Mouse (Mus musculus) kidney, adult 10 weeks (tissue): ENCODE measurements around the gene 1500011B03Rik. TPM values are rescaled to one million over a fixed set of nuclear protein-coding genes. Genes with fewer than 3 reads are reported as not detected.

ENCODE experiments used
- polyA plus RNA-seq: library from polyadenylated mRNA; stranded (reverse); fragments of 350-450 nt; fragmentation: Illumina TruSeq; extraction: RNeasy Lipid Tissue Mini Kit (QIAGEN cat#74804); gene quantifications from one replicate; pipeline ENCODE4 v1.2.3, GENCODE M21; 2014; ENCODE audit warnings: low read depth, low replicate concordance

1500011B03Rik gene
- polyA plus RNA-seq: 32.9 TPM

GRCm38 (mm10) chr5:114822796-114823688, at the start of gene 1500011B03Rik:
TSS of gene 1500011B03Rik (minus strand) at chr5:114823468.

GRCm38 (mm10) chr5:114858582-114858981, 35.3 kb upstream of the 1500011B03Rik start, which contains the start of gene Gm9936:
TSS of gene Gm9936 (minus strand) at chr5:114858682.

GRCm38 (mm10) chr5:114853364-114853763, 30.1 kb upstream of the 1500011B03Rik start, which contains the start of gene 4930519G04Rik:
TSS of gene 4930519G04Rik (plus strand) at chr5:114853664.

GRCm38 (mm10) chr5:114775056-114775979, 48.0 kb downstream of the 1500011B03Rik start, which contains the start of gene Git2:
TSS of gene Git2 (minus strand) at chr5:114775517.

GRCm38 (mm10) chr5:114774403-114775051, 48.7 kb downstream of the 1500011B03Rik start, which contains the start of gene Ankrd13a:
TSS of gene Ankrd13a (plus strand) at chr5:114774677.

Other genes with a start within 250 kb of the 1500011B03Rik start
- 0.81 TPM for gene Trpv4, start 165.0 kb downstream of the 1500011B03Rik start, polyA plus RNA-seq
- 28.0 TPM for gene Gltp, start 132.5 kb downstream of the 1500011B03Rik start, polyA plus RNA-seq
- gene Tchp, start 115.7 kb downstream of the 1500011B03Rik start, polyA plus RNA-seq: 0.69 TPM
- 28.5 TPM for gene Ankrd13a, start 48.8 kb downstream of the 1500011B03Rik start, polyA plus RNA-seq
- gene Git2, start 48.0 kb downstream of the 1500011B03Rik start, polyA plus RNA-seq: 8.2 TPM
- not detected for gene 4930519G04Rik, start 30.2 kb upstream of the 1500011B03Rik start, polyA plus RNA-seq
- gene Gm9936, start 35.2 kb upstream of the 1500011B03Rik start, polyA plus RNA-seq: not detected
- 15.1 TPM for gene Oasl2, start 73.5 kb upstream of the 1500011B03Rik start, polyA plus RNA-seq
- not detected for gene Oasl1, start 99.8 kb upstream of the 1500011B03Rik start, polyA plus RNA-seq
- gene 2210016L21Rik, start 118.7 kb upstream of the 1500011B03Rik start, polyA plus RNA-seq: 1.8 TPM
- not detected for gene Hnf1a, start 147.6 kb upstream of the 1500011B03Rik start, polyA plus RNA-seq
- gene Sppl3, start 187.7 kb upstream of the 1500011B03Rik start, polyA plus RNA-seq: 31.7 TPM